Mouse (Mus musculus) neural tube, embryonic 14.5 days (tissue): Measurements from ENCODE around the gene Mus81. TPM values are rescaled to one million over a fixed set of nuclear protein-coding genes. Genes with fewer than 3 reads are reported as not detected.

Experiments used
- ATAC-seq: fragments of 200-750 bp; cut with Nextera tagmentation; 2 replicates; pipeline ENCODE4 v1.8.0; 2017; ENCODE audit warnings: low read depth, mild to moderate bottlenecking, moderate TSS enrichment, moderate library complexity
- H3K27ac ChIP-seq: fragments of 300-500 bp; sonication (generic); 2 replicates; pipeline ENCODE4 v1.5.1; 2014; ENCODE audit warnings: low read depth, mild to moderate bottlenecking, control low read depth, low read length, moderate library complexity, mixed read lengths
- H3K27me3 ChIP-seq: fragments of 300-500 bp; sonication (generic); 2 replicates; pipeline ENCODE4 v1.6.1; 2014; ENCODE audit warnings: low read length; ENCODE audit not compliant: control insufficient read depth, insufficient read depth
- H3K36me3 ChIP-seq: fragments of 300-500 bp; sonication (generic); 2 replicates; pipeline ENCODE4 v1.6.1; 2014; ENCODE audit warnings: low read length, mixed read lengths; ENCODE audit not compliant: control insufficient read depth, insufficient read depth
- H3K4me1 ChIP-seq: fragments of 300-500 bp; sonication (generic); 2 replicates; pipeline ENCODE4 v1.6.1; 2014; ENCODE audit warnings: low read length; ENCODE audit not compliant: control insufficient read depth, insufficient read depth
- H3K4me2 ChIP-seq: fragments of 300-500 bp; sonication (generic); 2 replicates; pipeline ENCODE4 v1.6.1; 2014; ENCODE audit warnings: mild to moderate bottlenecking, low read depth, low read length, control low read depth
- H3K4me3 ChIP-seq: fragments of 300-500 bp; sonication (generic); 2 replicates; pipeline ENCODE4 v1.5.1; 2014; ENCODE audit warnings: low read depth, low read length, control low read depth, mixed read lengths
- H3K9ac ChIP-seq: fragments of 300-500 bp; sonication (generic); replicated peaks from 2 replicates; pipeline ENCODE4 v1.6.1; 2014; ENCODE audit warnings: low read depth, mild to moderate bottlenecking, control low read depth, low read length, mixed read lengths
- H3K9me3 ChIP-seq: fragments of 300-500 bp; sonication (generic); 2 replicates; pipeline ENCODE4 v1.6.1; 2016; ENCODE audit warnings: low read length; ENCODE audit not compliant: control insufficient read depth
- WGBS: fragments of 180-500 bp; shearing (Covaris S2); extraction: QIAGEN DNeasy Blood & Tissue Kit; methylation state at CpG from one replicate; pipeline ENCODE4 v1.1.7; 2014; 5-methylcytosine and 5-hydroxymethylcytosine counted together
- polyA plus RNA-seq: library from polyadenylated mRNA; unstranded; fragments of >200 nt; fragmentation: Nextera tagmentation; extraction: Ambion mirVana; gene quantifications from 2 replicates; pipeline ENCODE4 v1.2.1, GENCODE M21; 2014

Mus81 gene
- polyA plus RNA-seq, 1 experiment from 2014 or later: 43.6 TPM

GRCm38 (mm10) chr19:5456922-5457745, 31.1 kb downstream of the Mus81 start:
- peak; percentile 92 for ATAC-seq
- H3K9me3 ChIP-seq: no peaks in the 10 kb centered on the region
- peak overlapping the region; percentile 91 for H3K27ac ChIP-seq
- H3K4me3 ChIP-seq: peak overlapping the region; percentile 84
- no peaks in the 10 kb centered on the region; the same call in 1 of the 2 replicates for H3K27me3 ChIP-seq
- under 1% methylated on average over 70 of the region's 70 CpGs for WGBS
- peak overlapping the region; percentile 97 for H3K4me2 ChIP-seq
- H3K9ac ChIP-seq: peak overlapping the region; percentile 90
- H3K36me3 ChIP-seq: no peaks in the 10 kb centered on the region
- H3K4me1 ChIP-seq: peaks cover 32% of the 10 kb centered on the region

DNA sequence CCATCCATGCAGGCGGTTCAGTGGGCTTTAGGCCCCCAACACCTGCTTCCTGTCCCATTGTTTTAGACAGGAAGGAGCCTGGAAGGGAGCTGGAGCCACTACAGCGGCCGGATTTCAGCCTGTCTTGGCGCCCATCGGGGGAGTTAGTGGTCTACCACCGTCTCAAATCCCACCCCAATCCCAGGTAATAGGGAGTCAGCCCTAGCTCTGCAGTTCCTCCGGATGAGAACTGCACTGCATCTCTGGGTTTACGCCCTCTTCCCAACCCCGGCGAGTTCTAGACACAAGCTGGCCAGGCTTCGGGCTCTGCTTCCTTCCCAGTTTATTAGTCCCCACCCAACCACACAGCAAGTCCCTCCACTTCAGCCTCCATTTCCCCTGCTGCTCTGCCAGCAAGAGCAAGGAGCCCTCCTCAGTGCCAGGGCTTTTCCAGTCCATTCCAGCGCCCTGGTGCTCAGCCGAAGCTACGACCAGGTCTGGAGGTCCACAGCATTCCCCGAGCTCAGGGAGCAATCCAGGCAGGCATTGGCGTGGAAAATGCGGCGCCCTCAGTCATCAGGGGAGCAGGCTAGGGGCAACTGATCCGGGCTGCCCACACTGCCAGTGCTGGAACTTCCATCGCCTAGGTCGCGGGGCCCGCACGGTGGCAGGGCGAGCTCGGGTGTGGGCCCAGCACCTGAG, 31.8 kb downstream of the Mus81 start:
- peak overlapping the region; percentile 90 for H3K9ac ChIP-seq
- H3K36me3 ChIP-seq: no peaks in the 10 kb centered on the region

GRCm38 (mm10) chr19:5455568-5455967, 32.6 kb downstream of the Mus81 start:
- ATAC-seq: no peak
- Histone ChIP-seq H3K27ac (no peak overlapping the region), H3K4me1 (peaks cover 25% of the 10 kb centered on the region), H3K27me3 (0 out of 2 replicates have a peak, but pooled peaks cover 2% of the 10 kb centered on the region), H3K9ac (no peak overlapping the region), H3K4me3 (peak overlapping the region; percentile 84), H3K9me3 (no peaks in the 10 kb centered on the region), H3K4me2 (peak overlapping the region; percentile 97), H3K36me3 (no peaks in the 10 kb centered on the region)
- 64% methylated on average over 8 of the region's 8 CpGs for WGBS

More for the DNA sequence above, 31.8 kb downstream of the Mus81 start:
- H3K9me3 ChIP-seq: no peaks in the 10 kb centered on the region
- peak overlapping the region; percentile 97 for H3K4me2 ChIP-seq
- no peaks in the 10 kb centered on the region; the same call in 1 of the 2 replicates for H3K27me3 ChIP-seq
- peak overlapping the region; percentile 84 for H3K4me3 ChIP-seq
- peaks cover 31% of the 10 kb centered on the region for H3K4me1 ChIP-seq
- WGBS: 3% methylated on average over 26 of the region's 26 CpGs
- H3K27ac ChIP-seq: peak overlapping the region; percentile 91
- no peak for ATAC-seq

GRCm38 (mm10) chr19:5455037-5455436, 33.2 kb downstream of the Mus81 start:
- H3K4me2 ChIP-seq: peak overlapping the region; percentile 97; the same call in 1 of the 2 replicates
- no peak overlapping the region for H3K27ac ChIP-seq
- no peak overlapping the region for H3K9ac ChIP-seq
- H3K4me3 ChIP-seq: no peak overlapping the region
- H3K27me3 ChIP-seq: peaks cover 3% of the 10 kb centered on the region; the same call in 1 of the 2 replicates
- H3K9me3 ChIP-seq: no peaks in the 10 kb centered on the region
- no peak for ATAC-seq
- H3K4me1 ChIP-seq: peaks cover 24% of the 10 kb centered on the region
- H3K36me3 ChIP-seq: no peaks in the 10 kb centered on the region
- 81% methylated on average over 12 of the region's 12 CpGs for WGBS

GRCm38 (mm10) chr19:5451766-5452165, 36.4 kb downstream of the Mus81 start:
- peaks cover 26% of the 10 kb centered on the region for H3K4me1 ChIP-seq
- no peak for ATAC-seq
- H3K36me3 ChIP-seq: no peaks in the 10 kb centered on the region
- no peak overlapping the region for H3K4me2 ChIP-seq
- H3K27me3 ChIP-seq: peaks cover 36% of the 10 kb centered on the region
- no peak overlapping the region for H3K27ac ChIP-seq
- H3K9ac ChIP-seq: no peak overlapping the region
- WGBS: 73% methylated on average over 6 of the region's 6 CpGs
- no peak overlapping the region for H3K4me3 ChIP-seq
- H3K9me3 ChIP-seq: no peaks in the 10 kb centered on the region

GRCm38 (mm10) chr19:5449673-5450072, 38.5 kb downstream of the Mus81 start:
- WGBS: 85% methylated on average over 3 of the region's 3 CpGs

GRCm38 (mm10) chr19:5448354-5449150, 39.6 kb downstream of the Mus81 start:
- Histone ChIP-seq H3K4me2 (peak overlapping the region; percentile 95), H3K27ac (no peak overlapping the region), H3K4me3 (peak overlapping the region; percentile 45), H3K4me1 (peaks cover 10% of the 10 kb centered on the region; the same call in 1 of the 2 replicates), H3K27me3 (peaks cover 41% of the 10 kb centered on the region), H3K9ac (no peak overlapping the region), H3K36me3 (no peaks in the 10 kb centered on the region), H3K9me3 (no peaks in the 10 kb centered on the region)
- no peak for ATAC-seq
- WGBS: 7% methylated on average over 36 of the region's 36 CpGs

More at GRCm38 (mm10) chr19:5449673-5450072, 38.5 kb downstream of the Mus81 start:
- no peak overlapping the region for H3K27ac ChIP-seq
- no peaks in the 10 kb centered on the region for H3K36me3 ChIP-seq
- peaks cover 10% of the 10 kb centered on the region; the same call in 1 of the 2 replicates for H3K4me1 ChIP-seq
- H3K9ac ChIP-seq: no peak overlapping the region
- peaks cover 41% of the 10 kb centered on the region for H3K27me3 ChIP-seq
- H3K9me3 ChIP-seq: no peaks in the 10 kb centered on the region
- H3K4me2 ChIP-seq: no peak overlapping the region
- H3K4me3 ChIP-seq: no peak overlapping the region
- no peak for ATAC-seq

DNA sequence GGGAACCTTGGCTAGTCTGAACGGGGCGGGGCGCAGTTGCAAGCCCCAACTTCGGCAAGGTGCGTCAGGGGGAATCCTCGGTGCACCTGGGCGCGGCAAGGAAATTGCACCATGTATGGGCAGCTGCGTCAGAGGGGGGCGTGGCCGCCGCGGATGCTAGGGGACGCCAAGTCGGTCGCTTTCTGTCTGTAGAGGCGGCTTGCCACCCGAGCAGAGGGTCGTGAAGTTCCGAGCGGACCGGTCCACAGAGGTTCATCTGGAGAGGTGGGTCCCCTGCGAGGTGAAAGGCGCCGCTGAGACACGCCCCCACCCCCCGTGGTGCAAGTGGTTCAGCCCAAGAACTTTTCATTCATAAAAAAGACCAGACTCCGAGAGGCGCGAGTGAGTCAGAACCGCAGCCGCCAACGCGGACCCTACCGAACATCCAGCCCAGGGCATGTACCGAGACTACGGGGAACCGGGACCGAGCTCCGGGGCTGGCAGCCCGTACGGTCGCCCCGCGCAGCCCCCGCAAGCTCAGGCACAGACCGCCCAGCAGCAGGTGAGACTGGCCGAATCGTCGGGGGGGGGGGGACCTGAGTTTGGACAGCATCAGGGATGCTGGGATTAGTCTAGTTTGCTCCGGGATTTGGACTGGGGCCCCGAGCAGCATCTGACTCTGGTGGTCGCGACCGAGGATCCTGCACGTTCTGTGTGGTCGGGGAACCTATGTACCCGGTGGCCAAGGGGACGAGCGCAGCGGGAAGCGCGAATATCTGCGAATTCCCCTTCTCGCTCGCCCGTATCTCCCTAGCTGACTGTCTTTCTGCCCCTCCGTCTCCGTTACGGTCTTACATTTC, 40.5 kb downstream of the Mus81 start, which contains the start of gene Fosl1:
Fosl1 (plus strand) TSS at position 33 of the 839 bp plus-strand sequence.
- Histone ChIP-seq H3K27ac (no peak within 1 kb of the TSS), H3K4me3 (peak within 1 kb of the TSS; percentile 45), H3K4me2 (peak within 1 kb of the TSS; percentile 95), H3K4me1 (peaks cover 10% of the 10 kb centered on the region; the same call in 1 of the 2 replicates), H3K27me3 (peaks cover 41% of the 10 kb centered on the region), H3K36me3 (no peaks in the 10 kb centered on the region), H3K9me3 (no peaks in the 10 kb centered on the region), H3K9ac (peak within 1 kb of the TSS; percentile 47)
- WGBS: 1% methylated on average over 70 of the region's 70 CpGs
- ATAC-seq: peak; percentile 75; the same call in 1 of the 2 replicates
